Mouse (Mus musculus) urinary bladder, adult 18-20 months (tissue): Measurements from ENCODE around the gene Gm20924.
"Not testable (repeated sequence)": the region's sequence is repeated elsewhere in the genome, so short reads cannot be mapped to it uniquely, and the experiment has no call there.

Experiments used
- DNase-seq, 2 experiments: peaks; one replicate each; pipeline ENCODE4 v3.0.0; 2022; ENCODE audit warnings: low spot score in 2 of 2, mixed read lengths in 2 of 2

Gene Gm20924

DNA sequence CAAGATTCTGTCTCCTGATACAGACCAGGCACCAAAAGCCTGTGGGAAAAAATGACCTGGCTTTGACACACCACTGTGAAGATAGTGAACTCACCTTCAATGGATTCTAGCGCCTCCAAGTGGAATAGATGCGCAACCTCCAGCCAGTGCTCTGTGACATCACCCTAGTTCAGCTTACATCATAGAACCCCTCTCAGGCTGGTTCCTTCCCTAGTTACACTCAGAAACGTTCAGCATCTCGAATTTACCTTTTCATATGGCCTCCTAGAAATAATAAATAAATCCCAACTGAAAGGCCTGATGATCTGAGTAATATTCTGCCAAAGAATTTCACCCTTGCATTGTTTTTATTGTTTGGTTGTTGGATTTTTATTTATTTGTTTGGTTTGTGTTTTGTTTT is at the start of gene Gm20924:
TSS of gene Gm20924 (minus strand) at position 101 of the 400 bp plus-strand sequence.
- DNase-seq = not testable (repeated sequence)
